Mouse (Mus musculus): ENCODE results near the gene Tnfrsf17. TPM values are rescaled to one million over a fixed set of nuclear protein-coding genes. Genes with fewer than 3 reads are reported as not detected.

Tnfrsf17 gene
- polyA plus RNA-seq, 1 experiment from 2014 or later = not detected

DNA sequence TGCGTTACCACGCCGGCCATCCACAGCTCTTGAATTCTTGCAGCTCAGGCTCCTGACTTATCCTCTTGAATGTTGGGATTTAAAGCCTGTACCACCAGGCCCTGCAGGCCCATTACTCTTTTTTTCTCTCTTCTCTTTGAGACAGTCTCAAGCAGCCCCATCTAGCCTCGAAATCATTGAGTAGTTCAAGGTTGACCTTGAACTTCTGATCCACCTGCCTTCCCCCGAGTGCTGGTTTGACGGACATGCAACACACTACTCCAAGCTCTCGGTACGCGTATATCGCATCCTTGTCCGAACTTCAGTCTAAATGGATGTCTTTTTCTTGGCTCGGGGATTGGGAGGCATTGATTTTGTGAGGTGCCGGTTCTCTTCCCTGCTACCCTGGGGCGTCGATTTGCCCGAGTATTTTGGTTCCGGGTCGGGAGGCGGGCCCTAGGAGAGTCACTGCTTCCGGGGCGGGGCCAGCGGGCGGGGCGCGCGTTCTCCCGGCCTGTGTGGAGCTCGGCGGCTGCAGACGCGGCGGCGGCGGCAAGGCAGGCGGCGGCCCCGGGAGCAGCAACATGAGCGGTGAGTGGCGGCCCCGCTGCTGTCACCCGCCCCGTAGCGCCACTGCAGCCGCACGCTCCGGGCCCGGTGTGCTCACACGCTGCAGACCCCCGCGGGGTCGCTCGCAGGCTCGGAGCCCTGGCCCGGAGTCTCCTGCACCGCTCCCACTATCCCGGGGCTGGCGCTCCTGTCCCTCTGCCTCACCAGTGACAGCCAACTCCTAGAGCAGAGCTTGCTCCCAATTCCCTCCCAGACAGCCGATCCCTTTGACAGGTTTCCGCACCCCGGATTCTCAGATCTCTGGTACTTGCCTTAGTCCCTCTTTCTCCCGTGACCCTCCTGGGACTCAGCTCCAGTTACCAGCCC lies 9.1 kb downstream of the Tnfrsf17 start, which contains the start of gene Snx29:
Snx29 (plus strand) TSS at position 500 of the 915 bp plus-strand sequence.
- Histone ChIP-seq H3K9ac (ENCODE audit: low read length) (peak within 1 kb of the TSS; percentile 77), H3K4me2 (ENCODE audit: low read depth, severe bottlenecking) (peak within 1 kb of the TSS; percentile 89), H3K4me1 (ENCODE audit: control insufficient read depth, insufficient read depth, low read length) (peaks cover 8% of the 10 kb centered on the region), H3K9me3 (ENCODE audit: control insufficient read depth, low read length) (no peaks in the 10 kb centered on the region), H3K36me3 (ENCODE audit: control insufficient read depth, insufficient read depth, low read length) (no peaks in the 10 kb centered on the region), H3K27ac (replicated peaks; ENCODE audit: low read depth, low read length) (peak within 1 kb of the TSS; percentile 22; the same call in 1 of the 2 replicates), H3K27me3 (ENCODE audit: control insufficient read depth, insufficient read depth, low read length) (no peaks in the 10 kb centered on the region), H3K4me3 (ENCODE audit: low read depth, low read length) (peak within 1 kb of the TSS; percentile 77)
- DNase-seq (ENCODE audit: low spot score) = peak; percentile 99
- peak; percentile 96 for ATAC-seq (ENCODE audit: insufficient number of reproducible peaks, low FRiP score, low TSS enrichment, low read depth)
- WGBS = 4% methylated on average over 56 of the region's 61 CpGs

DNA sequence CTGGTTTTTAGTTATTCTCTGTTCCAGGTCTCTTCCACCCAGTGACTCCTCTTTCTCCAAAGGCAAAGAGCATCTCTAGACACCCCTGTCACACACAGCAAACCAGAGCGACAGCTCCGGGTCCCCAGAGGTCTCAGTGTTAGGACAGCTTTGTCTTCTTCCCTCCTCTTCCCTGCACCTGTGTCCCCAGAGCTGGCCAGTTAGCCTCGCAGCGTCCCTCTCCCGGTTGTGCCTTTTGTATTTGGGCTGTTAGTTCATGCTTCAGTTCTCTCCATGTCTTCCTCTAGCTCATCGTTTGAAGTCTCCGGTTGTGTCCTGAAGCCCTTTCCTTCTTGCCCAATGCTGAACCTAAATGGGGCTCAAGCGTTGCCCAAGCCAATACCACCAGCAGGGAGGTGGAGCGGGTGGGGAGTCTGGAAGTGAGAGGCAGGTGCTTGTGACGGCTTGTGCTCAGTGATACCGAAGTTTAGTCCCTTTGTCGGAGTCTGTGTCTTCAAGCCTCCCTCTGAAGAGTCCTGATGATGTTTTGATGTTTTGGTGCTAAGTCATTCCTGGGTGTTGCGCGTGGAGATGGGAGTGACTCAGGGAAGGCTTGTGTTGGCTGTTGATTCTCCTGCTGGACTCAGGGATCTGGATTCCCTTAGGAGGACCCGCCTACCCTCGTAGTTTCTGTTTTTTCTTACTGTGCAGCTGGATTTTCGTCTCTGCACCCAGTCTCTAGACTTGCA lies 9.9 kb downstream of the Tnfrsf17 start:
- peak overlapping the region; percentile 77 for H3K9ac ChIP-seq (ENCODE audit: low read length)
- peaks cover 6% of the 10 kb centered on the region for H3K4me1 ChIP-seq (ENCODE audit: control insufficient read depth, insufficient read depth, low read length)
- WGBS = 7% methylated on average over 17 of the region's 17 CpGs
- H3K9me3 ChIP-seq (ENCODE audit: control insufficient read depth, low read length) = no peaks in the 10 kb centered on the region
- no peak for ATAC-seq (ENCODE audit: insufficient number of reproducible peaks, low FRiP score, low TSS enrichment, low read depth)
- peak overlapping the region; percentile 77 for H3K4me3 ChIP-seq (ENCODE audit: low read depth, low read length)
- H3K27me3 ChIP-seq (ENCODE audit: control insufficient read depth, insufficient read depth, low read length) = no peaks in the 10 kb centered on the region
- H3K27ac ChIP-seq (replicated peaks; ENCODE audit: low read depth, low read length) = peak overlapping the region; percentile 22; the same call in 1 of the 2 replicates
- no peaks in the 10 kb centered on the region for H3K36me3 ChIP-seq (ENCODE audit: control insufficient read depth, insufficient read depth, low read length)
- H3K4me2 ChIP-seq (ENCODE audit: low read depth, severe bottlenecking) = peak overlapping the region; percentile 89
- DNase-seq (ENCODE audit: low spot score) = no peak

DNA sequence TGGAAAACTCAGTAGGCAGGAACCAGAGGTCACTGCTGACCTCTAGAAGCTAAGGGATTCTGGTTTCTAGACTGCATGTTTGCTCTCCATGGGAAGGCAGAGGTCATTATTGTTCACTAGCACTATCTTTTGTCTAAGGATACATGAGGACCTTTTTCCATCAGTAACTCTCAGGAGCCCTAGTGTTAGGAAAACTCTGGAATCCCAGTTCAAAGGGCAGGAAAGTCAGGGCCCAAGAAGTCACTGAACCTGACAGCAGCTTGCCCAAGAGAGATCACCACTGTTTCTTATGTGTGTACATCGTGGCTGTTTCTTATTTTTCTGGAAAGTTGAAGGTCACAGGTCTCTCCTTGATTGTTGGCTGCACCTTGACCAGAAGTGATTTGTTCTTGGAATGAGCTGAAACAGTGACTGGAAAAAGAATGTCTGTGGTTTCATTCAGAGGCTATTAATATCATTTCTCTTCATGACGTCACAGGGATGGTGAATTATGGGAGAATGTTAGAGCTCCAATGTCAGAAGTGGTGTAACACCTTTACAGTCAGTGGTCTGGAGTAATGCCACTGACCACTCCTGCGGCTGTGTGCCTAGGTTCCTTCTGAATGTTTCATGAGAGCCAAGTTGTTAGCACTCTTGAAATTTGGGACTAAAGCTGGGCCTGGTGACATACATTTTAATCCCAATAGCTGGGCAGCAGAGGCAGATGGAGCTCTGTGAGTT lies 16.6 kb downstream of the Tnfrsf17 start:
- no peak for DNase-seq (ENCODE audit: low spot score)
- Histone ChIP-seq H3K27me3 (ENCODE audit: control insufficient read depth, insufficient read depth, low read length) (no peaks in the 10 kb centered on the region), H3K27ac (replicated peaks; ENCODE audit: low read depth, low read length) (no peak overlapping the region), H3K4me2 (ENCODE audit: low read depth, severe bottlenecking) (no peak overlapping the region), H3K36me3 (ENCODE audit: control insufficient read depth, insufficient read depth, low read length) (no peaks in the 10 kb centered on the region), H3K9me3 (ENCODE audit: control insufficient read depth, low read length) (no peaks in the 10 kb centered on the region), H3K4me1 (ENCODE audit: control insufficient read depth, insufficient read depth, low read length) (no peaks in the 10 kb centered on the region), H3K9ac (ENCODE audit: low read length) (no peak overlapping the region), H3K4me3 (ENCODE audit: low read depth, low read length) (no peak overlapping the region)
- 90% methylated on average over 3 of the region's 3 CpGs for WGBS
- no peak for ATAC-seq (ENCODE audit: insufficient number of reproducible peaks, low FRiP score, low TSS enrichment, low read depth)

DNA sequence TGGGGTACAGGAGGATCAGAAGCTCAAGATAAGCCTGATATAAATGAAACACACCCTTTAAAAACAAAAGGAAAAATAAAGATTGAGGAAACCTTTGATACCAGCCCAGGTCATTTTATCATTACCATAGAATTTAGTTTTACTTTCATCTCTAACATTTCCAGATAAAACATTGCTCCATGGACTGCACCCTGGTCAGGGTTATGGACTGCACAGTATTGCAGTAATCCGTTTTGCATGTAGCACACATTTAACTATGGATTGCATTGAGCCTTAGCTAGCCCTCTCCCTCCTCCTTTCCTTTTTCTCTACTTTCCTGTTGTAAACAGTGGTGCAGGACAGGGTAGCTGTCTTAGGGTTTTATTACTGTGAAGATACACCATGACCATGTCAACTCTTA lies 17.4 kb downstream of the Tnfrsf17 start:
- no peak for DNase-seq (ENCODE audit: low spot score)
- no peaks in the 10 kb centered on the region for H3K9me3 ChIP-seq (ENCODE audit: control insufficient read depth, low read length)
- H3K36me3 ChIP-seq (ENCODE audit: control insufficient read depth, insufficient read depth, low read length) = no peaks in the 10 kb centered on the region
- no peaks in the 10 kb centered on the region for H3K4me1 ChIP-seq (ENCODE audit: control insufficient read depth, insufficient read depth, low read length)
- H3K27me3 ChIP-seq (ENCODE audit: control insufficient read depth, insufficient read depth, low read length) = no peaks in the 10 kb centered on the region
- 90% methylated on average over 1 of the region's 1 CpGs for WGBS
- no peak overlapping the region for H3K27ac ChIP-seq (replicated peaks; ENCODE audit: low read depth, low read length)
- no peak overlapping the region for H3K4me3 ChIP-seq (ENCODE audit: low read depth, low read length)
- no peak for ATAC-seq (ENCODE audit: insufficient number of reproducible peaks, low FRiP score, low TSS enrichment, low read depth)
- no peak overlapping the region for H3K9ac ChIP-seq (ENCODE audit: low read length)
- no peak overlapping the region for H3K4me2 ChIP-seq (ENCODE audit: low read depth, severe bottlenecking)

DNA sequence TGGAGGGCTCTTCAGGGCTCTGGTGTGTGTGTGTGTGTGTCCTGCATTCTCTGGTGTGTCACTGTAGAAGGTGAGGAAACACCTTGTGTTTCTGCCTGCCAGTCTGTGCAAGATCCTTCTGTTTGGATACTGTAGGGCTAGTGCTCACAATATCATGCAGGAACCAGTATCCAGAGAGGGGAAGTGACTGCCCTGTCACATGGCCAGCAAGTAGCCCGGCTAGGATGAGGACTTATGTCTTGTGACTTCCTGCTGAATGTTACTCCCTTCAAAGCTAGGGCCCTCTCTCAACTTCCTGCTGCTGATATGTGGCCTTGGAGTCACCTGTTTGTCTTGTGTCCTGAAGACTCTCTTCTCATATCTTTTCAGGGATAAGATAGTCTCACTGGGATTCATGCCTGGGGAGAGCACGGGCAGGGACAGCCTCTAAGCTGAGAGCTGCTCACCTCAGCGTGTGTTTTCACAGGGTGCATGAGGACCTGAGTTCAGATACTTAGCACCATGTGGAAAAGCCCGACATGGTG lies 29.7 kb downstream of the Tnfrsf17 start:
- Histone ChIP-seq H3K4me2 (ENCODE audit: low read depth, severe bottlenecking) (no peak overlapping the region), H3K27me3 (ENCODE audit: control insufficient read depth, insufficient read depth, low read length) (no peaks in the 10 kb centered on the region), H3K4me1 (ENCODE audit: control insufficient read depth, insufficient read depth, low read length) (no peaks in the 10 kb centered on the region), H3K36me3 (ENCODE audit: control insufficient read depth, insufficient read depth, low read length) (no peaks in the 10 kb centered on the region), H3K9me3 (ENCODE audit: control insufficient read depth, low read length) (no peaks in the 10 kb centered on the region), H3K9ac (ENCODE audit: low read length) (no peak overlapping the region), H3K27ac (replicated peaks; ENCODE audit: low read depth, low read length) (no peak overlapping the region), H3K4me3 (ENCODE audit: low read depth, low read length) (no peak overlapping the region)
- ATAC-seq (ENCODE audit: insufficient number of reproducible peaks, low FRiP score, low TSS enrichment, low read depth) (no peak), DNase-seq (ENCODE audit: low spot score) (no peak)
- WGBS = 82% methylated on average over 4 of the region's 4 CpGs

DNA sequence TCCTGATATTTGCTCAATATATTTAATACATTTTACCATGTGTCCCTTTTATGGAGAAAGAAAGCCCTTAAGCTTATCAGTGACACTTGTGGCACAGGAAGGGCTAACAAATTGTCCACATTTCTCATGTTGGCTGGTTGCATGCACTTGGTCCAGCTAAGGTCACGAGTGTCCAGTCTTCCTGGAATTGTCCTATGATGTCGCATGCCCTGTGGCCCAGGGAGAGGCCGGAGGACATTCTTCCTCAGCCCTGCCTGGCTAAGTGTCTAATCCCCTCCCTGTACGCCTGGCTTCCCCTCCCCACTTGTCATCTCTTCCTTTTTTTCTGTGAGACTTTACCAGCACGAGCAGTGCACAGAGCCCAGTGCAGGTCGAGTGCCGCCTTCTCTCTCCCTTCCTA lies 38.3 kb downstream of the Tnfrsf17 start:
- ATAC-seq (ENCODE audit: insufficient number of reproducible peaks, low FRiP score, low TSS enrichment, low read depth) (no peak), DNase-seq (ENCODE audit: low spot score) (no peak)
- Histone ChIP-seq H3K27ac (replicated peaks; ENCODE audit: low read depth, low read length) (no peak overlapping the region), H3K4me3 (ENCODE audit: low read depth, low read length) (no peak overlapping the region), H3K4me1 (ENCODE audit: control insufficient read depth, insufficient read depth, low read length) (no peaks in the 10 kb centered on the region), H3K9ac (ENCODE audit: low read length) (no peak overlapping the region), H3K27me3 (ENCODE audit: control insufficient read depth, insufficient read depth, low read length) (no peaks in the 10 kb centered on the region), H3K9me3 (ENCODE audit: control insufficient read depth, low read length) (no peaks in the 10 kb centered on the region), H3K4me2 (ENCODE audit: low read depth, severe bottlenecking) (no peak overlapping the region), H3K36me3 (ENCODE audit: control insufficient read depth, insufficient read depth, low read length) (no peaks in the 10 kb centered on the region)
- 78% methylated on average over 7 of the region's 7 CpGs for WGBS

DNA sequence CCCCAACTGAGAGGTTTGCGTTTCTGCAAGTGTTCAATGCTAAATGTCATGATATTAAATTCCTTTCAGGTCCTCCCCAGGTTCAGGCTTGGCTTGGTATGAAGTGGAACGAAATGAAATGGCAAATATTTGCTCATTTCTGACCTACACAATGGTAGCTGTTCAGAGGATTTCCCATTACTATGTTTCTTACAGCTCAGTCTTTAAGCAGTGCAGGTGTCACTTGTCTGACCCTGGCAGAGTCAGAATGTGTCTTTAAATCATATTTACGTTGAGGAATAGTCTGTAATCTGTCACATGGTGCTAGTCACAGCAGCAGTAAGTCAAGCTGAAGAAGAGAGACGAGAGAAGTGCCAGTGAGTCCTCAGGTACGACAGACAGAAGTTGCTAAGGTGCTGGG lies 45.6 kb downstream of the Tnfrsf17 start:
- no peaks in the 10 kb centered on the region for H3K9me3 ChIP-seq (ENCODE audit: control insufficient read depth, low read length)
- 78% methylated on average over 5 of the region's 5 CpGs for WGBS
- H3K4me2 ChIP-seq (ENCODE audit: low read depth, severe bottlenecking) = no peak overlapping the region
- no peak for DNase-seq (ENCODE audit: low spot score)
- H3K9ac ChIP-seq (ENCODE audit: low read length) = no peak overlapping the region
- H3K27ac ChIP-seq (replicated peaks; ENCODE audit: low read depth, low read length) = no peak overlapping the region
- H3K36me3 ChIP-seq (ENCODE audit: control insufficient read depth, insufficient read depth, low read length) = no peaks in the 10 kb centered on the region
- no peak for ATAC-seq (ENCODE audit: insufficient number of reproducible peaks, low FRiP score, low TSS enrichment, low read depth)
- H3K4me1 ChIP-seq (ENCODE audit: control insufficient read depth, insufficient read depth, low read length) = no peaks in the 10 kb centered on the region
- no peaks in the 10 kb centered on the region for H3K27me3 ChIP-seq (ENCODE audit: control insufficient read depth, insufficient read depth, low read length)
- no peak overlapping the region for H3K4me3 ChIP-seq (ENCODE audit: low read depth, low read length)

DNA sequence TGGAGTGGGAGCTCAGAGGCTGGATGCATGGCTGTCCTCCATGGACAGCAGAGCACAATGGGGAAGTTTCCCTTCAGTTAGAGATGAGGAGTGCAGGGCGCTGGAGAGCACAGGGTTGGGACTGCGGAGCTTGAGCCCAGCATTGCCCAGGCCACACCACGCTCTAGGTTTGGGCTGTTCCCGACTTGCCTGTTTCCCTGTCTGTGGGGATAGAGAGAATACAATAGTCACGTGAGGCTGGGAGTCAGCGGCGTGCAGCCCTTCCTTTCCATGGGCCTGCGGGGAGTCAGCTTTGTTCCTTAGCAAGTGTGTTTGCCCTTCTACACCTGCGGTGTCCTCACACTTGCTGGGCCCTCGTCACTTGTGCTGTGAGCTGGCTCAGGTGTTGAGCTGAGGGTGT lies 46.3 kb downstream of the Tnfrsf17 start:
- DNase-seq (ENCODE audit: low spot score) = no peak
- 32% methylated on average over 10 of the region's 10 CpGs for WGBS

More for the DNA sequence above, 46.3 kb downstream of the Tnfrsf17 start:
- Histone ChIP-seq H3K27me3 (ENCODE audit: control insufficient read depth, insufficient read depth, low read length) (no peaks in the 10 kb centered on the region), H3K9ac (ENCODE audit: low read length) (no peak overlapping the region), H3K36me3 (ENCODE audit: control insufficient read depth, insufficient read depth, low read length) (no peaks in the 10 kb centered on the region), H3K9me3 (ENCODE audit: control insufficient read depth, low read length) (no peaks in the 10 kb centered on the region), H3K4me1 (ENCODE audit: control insufficient read depth, insufficient read depth, low read length) (no peaks in the 10 kb centered on the region), H3K27ac (replicated peaks; ENCODE audit: low read depth, low read length) (no peak overlapping the region), H3K4me2 (ENCODE audit: low read depth, severe bottlenecking) (no peak overlapping the region), H3K4me3 (ENCODE audit: low read depth, low read length) (no peak overlapping the region)
- ATAC-seq (ENCODE audit: insufficient number of reproducible peaks, low FRiP score, low TSS enrichment, low read depth) = no peak

Data from limb, embryonic 11.5 days (tissue).